Mouse (Mus musculus) heart, embryonic 10.5 days (tissue): ENCODE results near the gene Tenm3. TPM values are rescaled to one million over a fixed set of nuclear protein-coding genes. Genes with fewer than 3 reads are reported as not detected.

Experiments
- DNase-seq: peaks from one replicate; pipeline ENCODE4 v3.0.0-alpha.2; 2017; ENCODE audit warnings: low spot score
- H3K27ac ChIP-seq: fragments of 300-500 bp; sonication (generic); 2 replicates; pipeline ENCODE4 v1.5.1; 2016; ENCODE audit warnings: mild to moderate bottlenecking
- H3K27me3 ChIP-seq: fragments of 300-500 bp; sonication (generic); 2 replicates; pipeline ENCODE4 v1.6.1; 2016; ENCODE audit warnings: mild to moderate bottlenecking; ENCODE audit not compliant: poor library complexity, insufficient read depth, severe bottlenecking
- H3K36me3 ChIP-seq: fragments of 300-500 bp; sonication (generic); 2 replicates; pipeline ENCODE4 v1.6.1; 2016; ENCODE audit warnings: mild to moderate bottlenecking, moderate library complexity
- H3K4me1 ChIP-seq: fragments of 300-500 bp; sonication (generic); 2 replicates; pipeline ENCODE4 v1.6.1; 2016; ENCODE audit warnings: mild to moderate bottlenecking
- H3K4me3 ChIP-seq: fragments of 300-500 bp; sonication (generic); 2 replicates; pipeline ENCODE4 v1.5.1; 2016; ENCODE audit warnings: mild to moderate bottlenecking, moderate library complexity
- H3K9me3 ChIP-seq: fragments of 300-500 bp; sonication (generic); 2 replicates; pipeline ENCODE4 v1.6.1; 2016; ENCODE audit warnings: mild to moderate bottlenecking, moderate library complexity
- WGBS: fragments of 180-500 bp; shearing (Covaris S2); methylation state at CpG from one replicate; pipeline ENCODE4 v1.1.7; 2016; 5-methylcytosine and 5-hydroxymethylcytosine counted together
- polyA plus RNA-seq: library from polyadenylated mRNA; unstranded; fragments of >200 nt; fragmentation: Nextera tagmentation; extraction: Ambion mirVana; gene quantifications from 2 replicates; pipeline ENCODE4 v1.2.1, GENCODE M21; 2016

Gene Tenm3
- polyA plus RNA-seq, 1 experiment from 2014 or later: 24.9 TPM

- H3K36me3 ChIP-seq: peaks cover 6% of the 10 kb centered on the region; the same call in 1 of the 2 replicates
- no peak overlapping the region for H3K4me3 ChIP-seq
- no peak for DNase-seq
- no peaks in the 10 kb centered on the region for H3K27me3 ChIP-seq
- no peaks in the 10 kb centered on the region for H3K9me3 ChIP-seq
- H3K4me1 ChIP-seq: no peaks in the 10 kb centered on the region
- 86% methylated on average over 4 of the region's 4 CpGs for WGBS
- H3K27ac ChIP-seq: no peak overlapping the region
These were observed 502.1 kb downstream of the Tenm3 start for GRCm38 (mm10) chr8:48341692-48342091.

- peaks cover 6% of the 10 kb centered on the region; the same call in 1 of the 2 replicates for H3K36me3 ChIP-seq
These were observed 502.5 kb downstream of the Tenm3 start for GRCm38 (mm10) chr8:48341276-48341675.

GRCm38 (mm10) chr8:48322655-48323265 is 521.0 kb downstream of the Tenm3 start:
- no peaks in the 10 kb centered on the region for H3K27me3 ChIP-seq
- DNase-seq: no peak
- H3K4me1 ChIP-seq: no peaks in the 10 kb centered on the region
- no peak overlapping the region for H3K27ac ChIP-seq
- H3K4me3 ChIP-seq: no peak overlapping the region
- WGBS: 93% methylated on average over 11 of the region's 11 CpGs
- no peaks in the 10 kb centered on the region for H3K36me3 ChIP-seq
- H3K9me3 ChIP-seq: no peaks in the 10 kb centered on the region

More at GRCm38 (mm10) chr8:48341276-48341675, 502.5 kb downstream of the Tenm3 start:
- no peak overlapping the region for H3K27ac ChIP-seq
- no peaks in the 10 kb centered on the region for H3K9me3 ChIP-seq
- WGBS: 90% methylated on average over 5 of the region's 5 CpGs
- H3K4me3 ChIP-seq: no peak overlapping the region
- DNase-seq: no peak
- H3K4me1 ChIP-seq: no peaks in the 10 kb centered on the region
- H3K27me3 ChIP-seq: no peaks in the 10 kb centered on the region

GRCm38 (mm10) chr8:48322240-48322639 is 521.5 kb downstream of the Tenm3 start:
- no peaks in the 10 kb centered on the region for H3K27me3 ChIP-seq
- H3K27ac ChIP-seq: no peak overlapping the region
- no peaks in the 10 kb centered on the region for H3K9me3 ChIP-seq
- H3K4me3 ChIP-seq: no peak overlapping the region
- no peak for DNase-seq
- 96% methylated on average over 6 of the region's 6 CpGs for WGBS
- H3K4me1 ChIP-seq: no peaks in the 10 kb centered on the region
- no peaks in the 10 kb centered on the region for H3K36me3 ChIP-seq

GRCm38 (mm10) chr8:48319674-48320073 is 524.1 kb downstream of the Tenm3 start:
- Histone ChIP-seq H3K9me3 (no peaks in the 10 kb centered on the region), H3K27ac (no peak overlapping the region)
- 85% methylated on average over 3 of the region's 3 CpGs for WGBS

GRCm38 (mm10) chr8:48317498-48317897 is 526.3 kb downstream of the Tenm3 start:
- Histone ChIP-seq H3K27me3 (no peaks in the 10 kb centered on the region), H3K36me3 (0 out of 2 replicates have a peak, but pooled peaks cover 3% of the 10 kb centered on the region), H3K27ac (no peak overlapping the region), H3K9me3 (no peaks in the 10 kb centered on the region), H3K4me1 (no peaks in the 10 kb centered on the region), H3K4me3 (no peak overlapping the region)
- 74% methylated on average over 10 of the region's 10 CpGs for WGBS
- no peak for DNase-seq

More at GRCm38 (mm10) chr8:48319674-48320073, 524.1 kb downstream of the Tenm3 start:
- no peaks in the 10 kb centered on the region for H3K27me3 ChIP-seq
- H3K4me1 ChIP-seq: no peaks in the 10 kb centered on the region
- no peak for DNase-seq
- no peak overlapping the region for H3K4me3 ChIP-seq
- H3K36me3 ChIP-seq: 0 out of 2 replicates have a peak, but pooled peaks cover 3% of the 10 kb centered on the region

GRCm38 (mm10) chr8:48315605-48316004 is 528.1 kb downstream of the Tenm3 start:
- Histone ChIP-seq H3K4me3 (no peak overlapping the region), H3K9me3 (no peaks in the 10 kb centered on the region), H3K27me3 (no peaks in the 10 kb centered on the region), H3K36me3 (0 out of 2 replicates have a peak, but pooled peaks cover 3% of the 10 kb centered on the region), H3K27ac (no peak overlapping the region), H3K4me1 (no peaks in the 10 kb centered on the region)
- DNase-seq: no peak
- 83% methylated on average over 8 of the region's 8 CpGs for WGBS

- DNase-seq: no peak
- Histone ChIP-seq H3K27ac (no peak overlapping the region), H3K9me3 (no peaks in the 10 kb centered on the region), H3K36me3 (0 out of 2 replicates have a peak, but pooled peaks cover 3% of the 10 kb centered on the region), H3K27me3 (no peaks in the 10 kb centered on the region), H3K4me3 (no peak overlapping the region), H3K4me1 (peaks cover 10% of the 10 kb centered on the region)
- 84% methylated on average over 5 of the region's 5 CpGs for WGBS
These were observed 529.8 kb downstream of the Tenm3 start for GRCm38 (mm10) chr8:48313985-48314368.

- Histone ChIP-seq H3K36me3 (0 out of 2 replicates have a peak, but pooled peaks cover 3% of the 10 kb centered on the region), H3K27ac (no peak overlapping the region), H3K9me3 (no peaks in the 10 kb centered on the region), H3K27me3 (no peaks in the 10 kb centered on the region), H3K4me1 (peaks cover 15% of the 10 kb centered on the region), H3K4me3 (no peak overlapping the region)
- 86% methylated on average over 11 of the region's 11 CpGs for WGBS
- DNase-seq: no peak
These were observed 530.4 kb downstream of the Tenm3 start for GRCm38 (mm10) chr8:48313210-48313984.

GRCm38 (mm10) chr8:48311706-48312105 is 532.0 kb downstream of the Tenm3 start:
- no peak overlapping the region for H3K27ac ChIP-seq
- peaks cover 16% of the 10 kb centered on the region for H3K4me1 ChIP-seq
- DNase-seq: no peak
- no peaks in the 10 kb centered on the region for H3K9me3 ChIP-seq
- H3K27me3 ChIP-seq: no peaks in the 10 kb centered on the region
- H3K4me3 ChIP-seq: no peak overlapping the region
- WGBS: 69% methylated on average over 3 of the region's 3 CpGs
- H3K36me3 ChIP-seq: 0 out of 2 replicates have a peak, but pooled peaks cover 9% of the 10 kb centered on the region

- no peak for DNase-seq
- no peak overlapping the region for H3K4me3 ChIP-seq
- H3K9me3 ChIP-seq: no peaks in the 10 kb centered on the region
- H3K4me1 ChIP-seq: peaks cover 16% of the 10 kb centered on the region
- no peak overlapping the region for H3K27ac ChIP-seq
- no peaks in the 10 kb centered on the region for H3K27me3 ChIP-seq
- WGBS: 53% methylated on average over 10 of the region's 10 CpGs
- H3K36me3 ChIP-seq: 0 out of 2 replicates have a peak, but pooled peaks cover 6% of the 10 kb centered on the region
These were observed 533.4 kb downstream of the Tenm3 start for GRCm38 (mm10) chr8:48310240-48310849.

- 39% methylated on average over 16 of the region's 16 CpGs for WGBS
- Histone ChIP-seq H3K4me3 (no peak overlapping the region), H3K9me3 (no peaks in the 10 kb centered on the region), H3K27ac (peak overlapping the region; percentile 67), H3K27me3 (no peaks in the 10 kb centered on the region), H3K4me1 (peaks cover 16% of the 10 kb centered on the region), H3K36me3 (0 out of 2 replicates have a peak, but pooled peaks cover 6% of the 10 kb centered on the region)
- no peak for DNase-seq
These were observed 534.4 kb downstream of the Tenm3 start for GRCm38 (mm10) chr8:48309191-48309987.
